Mouse (Mus musculus): ENCODE results near the gene Marco.

The Marco gene

GRCm38 (mm10) chr1:120504924-120505323 lies at the start of gene Marco:
Gene Marco, minus strand, starts transcription at chr1:120505024.
- 70% methylated on average over 1 of the region's 1 CpGs for WGBS

GRCm38 (mm10) chr1:120539506-120540029 lies 34.7 kb upstream of the Marco start:
- WGBS, result 85% methylated on average over 7 of the region's 7 CpGs

GRCm38 (mm10) chr1:120536998-120537397 lies 32.2 kb upstream of the Marco start:
- WGBS, result 94% methylated on average over 1 of the region's 1 CpGs

GRCm38 (mm10) chr1:120535919-120536318 lies 31.1 kb upstream of the Marco start:
- WGBS, result 79% methylated on average over 1 of the region's 1 CpGs

- 83% methylated on average over 6 of the region's 6 CpGs for WGBS
These were observed 27.6 kb upstream of the Marco start for GRCm38 (mm10) chr1:120532321-120532916.

- WGBS, result 80% methylated on average over 3 of the region's 3 CpGs
These were observed 26.9 kb upstream of the Marco start for GRCm38 (mm10) chr1:120531770-120532169.

- 84% methylated on average over 2 of the region's 2 CpGs for WGBS
These were observed 25.1 kb upstream of the Marco start for GRCm38 (mm10) chr1:120529881-120530280.

- WGBS, result 66% methylated on average over 7 of the region's 7 CpGs
These were observed 12.8 kb upstream of the Marco start for GRCm38 (mm10) chr1:120517618-120518017.

GRCm38 (mm10) chr1:120510311-120510710 lies 5.5 kb upstream of the Marco start:
- WGBS, result 82% methylated on average over 3 of the region's 3 CpGs

- 94% methylated on average over 4 of the region's 4 CpGs for WGBS
These were observed 4.2 kb upstream of the Marco start for GRCm38 (mm10) chr1:120508976-120509375.

GRCm38 (mm10) chr1:120504046-120504710 lies 646 bp downstream of the Marco start:
- WGBS, result 68% methylated on average over 6 of the region's 6 CpGs

GRCm38 (mm10) chr1:120501496-120501895 lies 3.3 kb downstream of the Marco start:
- WGBS, result 76% methylated on average over 4 of the region's 4 CpGs

- 73% methylated on average over 4 of the region's 4 CpGs for WGBS
These were observed 6.8 kb downstream of the Marco start for GRCm38 (mm10) chr1:120498036-120498435.

- WGBS, result 62% methylated on average over 5 of the region's 5 CpGs
These were observed 23.9 kb downstream of the Marco start for GRCm38 (mm10) chr1:120480937-120481336.

GRCm38 (mm10) chr1:120474825-120475224 lies 30.0 kb downstream of the Marco start:
- 85% methylated on average over 4 of the region's 4 CpGs for WGBS

- 21% methylated on average over 15 of the region's 15 CpGs for WGBS
These were observed 35.9 kb downstream of the Marco start for GRCm38 (mm10) chr1:120468891-120469290.

- WGBS, result 93% methylated on average over 2 of the region's 2 CpGs
These were observed 37.5 kb downstream of the Marco start for GRCm38 (mm10) chr1:120467323-120467722.

GRCm38 (mm10) chr1:120466751-120467150 lies 38.1 kb downstream of the Marco start:
- WGBS, result 28% methylated on average over 7 of the region's 7 CpGs

- WGBS, result 75% methylated on average over 6 of the region's 6 CpGs
These were observed 45.8 kb downstream of the Marco start for GRCm38 (mm10) chr1:120459032-120459431.

- 46% methylated on average over 5 of the region's 5 CpGs for WGBS
These were observed 46.3 kb downstream of the Marco start for GRCm38 (mm10) chr1:120458524-120458923.

GRCm38 (mm10) chr1:120451486-120452270 lies 53.1 kb downstream of the Marco start:
- WGBS, result 86% methylated on average over 9 of the region's 9 CpGs

GRCm38 (mm10) chr1:120449662-120450061 lies 55.2 kb downstream of the Marco start:
- WGBS, result 51% methylated on average over 2 of the region's 2 CpGs
